Mouse (Mus musculus): Measurements from ENCODE around the gene Usp24.

Usp24 gene

DNA sequence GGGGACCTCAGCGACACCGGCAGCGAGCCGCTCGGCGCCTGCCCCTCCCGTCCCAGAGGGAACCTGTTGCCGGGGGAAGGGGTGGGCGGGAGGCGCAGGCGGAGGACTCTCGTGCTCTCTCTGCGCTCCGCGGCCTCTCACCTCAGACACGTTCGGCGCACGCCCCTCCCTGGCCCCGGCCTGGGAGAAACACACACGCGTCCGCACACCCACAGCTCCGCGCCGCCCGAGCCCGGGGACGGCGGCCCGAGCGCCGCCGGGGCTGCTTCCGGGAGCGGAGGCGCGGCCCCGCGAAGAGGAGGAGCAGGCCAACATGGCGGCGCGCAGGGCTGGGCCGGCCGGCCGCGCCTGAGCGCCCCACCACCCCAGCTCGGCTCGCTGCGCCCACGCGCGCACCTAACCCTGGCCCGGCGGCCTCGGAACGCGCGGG lies at the start of gene Usp24:
Gene Usp24, plus strand, starts transcription at position 293 of the 430 bp plus-strand sequence.
- H3K36me3 ChIP-seq (ENCODE audit: control insufficient read depth, insufficient read depth, low read length, poor library complexity, severe bottlenecking), result 0 out of 2 replicates have a peak, but pooled peaks cover 2% of the 10 kb centered on the region
- DNase-seq (ENCODE audit: low read depth, low spot score), result peak; percentile 79
- H3K27me3 ChIP-seq (ENCODE audit: control insufficient read depth, insufficient read depth, low read length, poor library complexity, severe bottlenecking), result no peaks in the 10 kb centered on the region

DNA sequence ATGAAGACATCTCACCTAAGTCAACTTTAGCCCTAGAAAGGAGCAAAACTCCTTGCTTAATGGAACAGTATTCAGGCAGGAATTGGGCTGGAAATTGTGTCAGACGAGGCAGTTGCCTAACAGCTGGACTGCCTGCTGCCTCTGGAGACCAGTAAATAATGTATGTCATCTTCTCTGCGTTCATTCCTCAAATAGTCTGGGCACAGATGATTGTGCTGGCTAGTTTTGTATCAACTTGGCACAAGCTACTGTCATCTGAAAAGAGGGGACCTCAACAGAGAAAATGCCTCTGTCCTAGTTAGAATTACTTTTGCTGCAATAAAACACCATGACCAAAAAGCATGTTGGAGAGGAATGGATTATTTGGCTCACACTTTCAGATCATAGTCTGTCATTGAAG lies 39.1 kb upstream of the Usp24 start:
- no peak for DNase-seq (ENCODE audit: low read depth, low spot score)
- Histone ChIP-seq H3K36me3 (ENCODE audit: control insufficient read depth, insufficient read depth, low read length, poor library complexity, severe bottlenecking) (no peaks in the 10 kb centered on the region), H3K27me3 (ENCODE audit: control insufficient read depth, insufficient read depth, low read length, poor library complexity, severe bottlenecking) (no peaks in the 10 kb centered on the region; the same call in 1 of the 2 replicates)

- no peaks in the 10 kb centered on the region for H3K36me3 ChIP-seq (ENCODE audit: control insufficient read depth, insufficient read depth, low read length, poor library complexity, severe bottlenecking)
- H3K27me3 ChIP-seq (ENCODE audit: control insufficient read depth, insufficient read depth, low read length, poor library complexity, severe bottlenecking), result no peaks in the 10 kb centered on the region; the same call in 1 of the 2 replicates
- DNase-seq (ENCODE audit: low read depth, low spot score), result peak; percentile 17
These were observed 36.8 kb upstream of the Usp24 start for GRCm38 (mm10) chr4:106279177-106279576.

GRCm38 (mm10) chr4:106281128-106281491 lies 34.9 kb upstream of the Usp24 start:
- no peak for DNase-seq (ENCODE audit: low read depth, low spot score)
- Histone ChIP-seq H3K36me3 (ENCODE audit: control insufficient read depth, insufficient read depth, low read length, poor library complexity, severe bottlenecking) (no peaks in the 10 kb centered on the region), H3K27me3 (ENCODE audit: control insufficient read depth, insufficient read depth, low read length, poor library complexity, severe bottlenecking) (no peaks in the 10 kb centered on the region; the same call in 1 of the 2 replicates)

DNA sequence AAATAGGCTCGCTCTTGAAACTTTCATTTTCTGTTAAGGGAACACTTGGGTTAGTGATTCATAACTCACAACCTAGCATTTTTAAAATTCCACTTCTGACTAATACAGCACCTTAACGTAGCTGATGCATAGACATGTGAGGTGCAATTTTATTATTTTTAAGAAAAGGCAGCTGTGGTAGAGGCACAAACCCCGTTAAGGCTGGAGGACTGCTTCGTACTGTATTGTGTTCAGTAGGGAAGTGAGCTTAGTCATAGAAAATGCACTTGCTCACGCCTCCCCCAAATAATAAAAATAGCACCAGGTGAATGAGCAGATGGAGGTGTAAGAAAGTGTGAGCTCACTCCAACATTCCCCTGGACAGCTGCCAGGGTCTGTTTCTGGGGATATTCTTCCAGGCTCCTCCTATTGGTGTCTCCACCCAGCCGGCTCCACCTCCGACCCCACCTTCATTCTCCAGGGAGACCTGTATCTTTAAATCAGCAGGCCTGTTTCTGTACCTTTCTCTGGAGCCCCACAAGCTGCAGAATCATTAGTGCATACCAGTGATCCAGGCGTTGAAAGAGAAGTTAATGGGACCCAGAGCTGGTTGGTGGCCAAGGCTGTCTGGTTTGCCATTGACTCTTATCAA lies 34.4 kb upstream of the Usp24 start:
- H3K27me3 ChIP-seq (ENCODE audit: control insufficient read depth, insufficient read depth, low read length, poor library complexity, severe bottlenecking), result no peaks in the 10 kb centered on the region; the same call in 1 of the 2 replicates
- no peaks in the 10 kb centered on the region for H3K36me3 ChIP-seq (ENCODE audit: control insufficient read depth, insufficient read depth, low read length, poor library complexity, severe bottlenecking)
- no peak for DNase-seq (ENCODE audit: low read depth, low spot score)

- Histone ChIP-seq H3K27me3 (ENCODE audit: control insufficient read depth, insufficient read depth, low read length, poor library complexity, severe bottlenecking) (no peaks in the 10 kb centered on the region; the same call in 1 of the 2 replicates), H3K36me3 (ENCODE audit: control insufficient read depth, insufficient read depth, low read length, poor library complexity, severe bottlenecking) (no peaks in the 10 kb centered on the region)
- no peak for DNase-seq (ENCODE audit: low read depth, low spot score)
These were observed 33.9 kb upstream of the Usp24 start for GRCm38 (mm10) chr4:106282123-106282510.

DNA sequence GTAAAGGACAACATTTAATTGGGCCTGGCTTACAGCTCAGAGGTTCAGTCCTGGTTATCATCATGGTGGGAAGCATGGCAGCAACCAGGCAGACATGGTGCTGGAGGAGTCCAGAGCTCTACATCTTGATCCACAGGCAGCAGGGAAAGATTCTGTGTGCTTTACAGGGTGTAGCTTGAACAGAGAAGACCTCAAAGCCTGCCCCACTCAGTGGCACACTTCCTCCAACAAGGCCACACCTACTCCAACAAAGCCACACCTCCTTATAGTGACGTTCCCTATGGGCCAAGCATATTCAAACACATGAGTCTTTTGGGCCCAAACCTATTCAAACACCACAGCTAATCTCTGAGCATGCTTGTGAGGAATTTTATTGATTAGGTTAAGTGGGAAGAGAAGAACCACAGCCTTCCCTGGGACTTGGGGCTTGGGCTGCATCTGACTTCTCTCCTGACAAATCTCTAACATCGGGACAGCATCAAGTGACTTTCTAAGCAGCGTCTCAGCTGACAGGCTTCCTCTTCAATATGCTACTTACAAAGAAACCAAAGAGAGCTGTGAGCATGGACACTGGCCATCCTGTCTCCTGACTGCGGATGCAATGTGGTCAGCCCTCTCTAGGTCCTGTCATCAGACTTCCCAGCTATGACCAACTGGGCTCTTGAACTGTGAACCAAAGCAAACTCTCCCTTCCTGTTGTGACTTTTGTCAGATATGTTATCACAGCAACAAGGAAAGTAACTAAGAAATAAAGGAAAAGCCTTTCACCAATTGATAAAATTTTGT lies 28.9 kb upstream of the Usp24 start:
- H3K36me3 ChIP-seq (ENCODE audit: control insufficient read depth, insufficient read depth, low read length, poor library complexity, severe bottlenecking), result no peaks in the 10 kb centered on the region
- no peaks in the 10 kb centered on the region for H3K27me3 ChIP-seq (ENCODE audit: control insufficient read depth, insufficient read depth, low read length, poor library complexity, severe bottlenecking)
- peak; percentile 26 for DNase-seq (ENCODE audit: low read depth, low spot score)

GRCm38 (mm10) chr4:106290201-106290600 lies 25.8 kb upstream of the Usp24 start:
- no peaks in the 10 kb centered on the region for H3K27me3 ChIP-seq (ENCODE audit: control insufficient read depth, insufficient read depth, low read length, poor library complexity, severe bottlenecking)
- DNase-seq (ENCODE audit: low read depth, low spot score), result no peak
- no peaks in the 10 kb centered on the region for H3K36me3 ChIP-seq (ENCODE audit: control insufficient read depth, insufficient read depth, low read length, poor library complexity, severe bottlenecking)

- Histone ChIP-seq H3K27me3 (ENCODE audit: control insufficient read depth, insufficient read depth, low read length, poor library complexity, severe bottlenecking) (no peaks in the 10 kb centered on the region), H3K36me3 (ENCODE audit: control insufficient read depth, insufficient read depth, low read length, poor library complexity, severe bottlenecking) (no peaks in the 10 kb centered on the region)
- no peak for DNase-seq (ENCODE audit: low read depth, low spot score)
These were observed 23.2 kb upstream of the Usp24 start for GRCm38 (mm10) chr4:106292823-106293222.

DNA sequence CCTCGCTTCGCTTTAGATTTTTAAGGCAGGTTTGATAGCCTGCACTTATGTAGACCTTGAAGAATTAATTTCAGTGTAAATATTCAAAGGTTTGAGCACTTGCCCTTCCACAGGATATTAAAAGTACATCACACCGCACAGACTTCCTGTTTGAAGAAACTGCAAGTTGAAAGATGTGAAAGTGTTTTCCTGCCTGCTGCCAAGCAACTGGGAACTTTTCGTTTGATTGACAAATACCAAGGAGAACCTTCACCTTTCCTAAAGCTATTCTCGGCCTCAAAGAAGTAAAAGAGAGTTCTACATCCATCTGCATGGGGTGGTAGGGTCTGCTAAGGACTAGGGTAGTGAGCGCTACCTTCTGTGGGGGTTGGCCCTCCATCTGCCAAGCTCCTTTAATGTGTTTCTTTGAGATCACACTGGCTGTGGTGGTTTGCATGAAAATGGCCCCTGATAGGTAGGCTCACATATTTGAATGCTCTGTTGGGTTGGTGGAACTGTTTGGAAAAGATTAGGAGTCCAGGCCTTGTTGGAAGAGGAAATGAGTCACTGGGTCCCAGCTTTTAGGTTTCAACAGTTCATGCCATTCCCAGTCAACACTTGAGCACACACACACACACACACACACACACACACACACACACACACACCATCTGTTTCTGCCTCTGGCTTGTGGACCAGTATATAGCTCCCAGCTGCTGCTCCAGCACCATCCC lies 22.5 kb upstream of the Usp24 start:
- Histone ChIP-seq H3K36me3 (ENCODE audit: control insufficient read depth, insufficient read depth, low read length, poor library complexity, severe bottlenecking) (no peaks in the 10 kb centered on the region), H3K27me3 (ENCODE audit: control insufficient read depth, insufficient read depth, low read length, poor library complexity, severe bottlenecking) (no peaks in the 10 kb centered on the region)
- no peak for DNase-seq (ENCODE audit: low read depth, low spot score)

- H3K36me3 ChIP-seq (ENCODE audit: control insufficient read depth, insufficient read depth, low read length, poor library complexity, severe bottlenecking), result no peaks in the 10 kb centered on the region
- H3K27me3 ChIP-seq (ENCODE audit: control insufficient read depth, insufficient read depth, low read length, poor library complexity, severe bottlenecking), result no peaks in the 10 kb centered on the region
- DNase-seq (ENCODE audit: low read depth, low spot score), result no peak
These were observed 20.3 kb upstream of the Usp24 start for GRCm38 (mm10) chr4:106295696-106296095.

DNA sequence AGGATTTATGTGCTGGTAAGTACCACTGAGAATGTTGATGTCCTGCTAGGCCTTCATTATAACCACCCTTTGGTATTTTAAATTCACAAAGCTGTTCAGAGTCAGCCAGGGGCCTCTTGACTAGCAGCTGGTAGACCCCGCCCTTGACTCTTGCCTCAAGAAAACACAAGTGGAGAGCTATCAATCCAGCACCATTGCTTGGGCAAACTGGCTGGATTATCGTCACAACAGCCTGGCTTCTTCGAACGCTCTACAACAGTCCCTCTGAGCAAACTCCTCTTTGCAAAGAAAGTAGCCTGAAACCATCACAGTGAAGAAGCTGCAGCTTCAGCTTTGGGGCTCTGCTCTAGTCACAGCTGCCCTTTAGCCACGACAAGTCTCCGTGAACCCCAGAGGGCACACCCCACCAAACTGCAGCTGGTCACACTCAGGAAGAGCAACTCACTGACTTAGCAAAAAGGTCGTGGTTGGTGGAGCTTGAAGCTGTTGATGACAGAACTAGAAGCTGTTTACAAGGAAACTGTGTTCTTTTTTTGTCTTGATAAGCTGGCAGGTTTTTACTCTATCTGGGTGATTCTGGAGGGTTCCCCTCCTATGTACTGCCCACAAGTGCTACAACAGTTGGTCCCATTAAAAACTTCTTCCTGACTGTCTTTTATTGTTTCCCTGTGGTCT lies 19.5 kb upstream of the Usp24 start:
- Histone ChIP-seq H3K27me3 (ENCODE audit: control insufficient read depth, insufficient read depth, low read length, poor library complexity, severe bottlenecking) (no peaks in the 10 kb centered on the region), H3K36me3 (ENCODE audit: control insufficient read depth, insufficient read depth, low read length, poor library complexity, severe bottlenecking) (no peaks in the 10 kb centered on the region)
- peak; percentile 51 for DNase-seq (ENCODE audit: low read depth, low spot score)

- no peak for DNase-seq (ENCODE audit: low read depth, low spot score)
- Histone ChIP-seq H3K36me3 (ENCODE audit: control insufficient read depth, insufficient read depth, low read length, poor library complexity, severe bottlenecking) (no peaks in the 10 kb centered on the region), H3K27me3 (ENCODE audit: control insufficient read depth, insufficient read depth, low read length, poor library complexity, severe bottlenecking) (no peaks in the 10 kb centered on the region)
These were observed 14.7 kb upstream of the Usp24 start for GRCm38 (mm10) chr4:106301346-106301745.

DNA sequence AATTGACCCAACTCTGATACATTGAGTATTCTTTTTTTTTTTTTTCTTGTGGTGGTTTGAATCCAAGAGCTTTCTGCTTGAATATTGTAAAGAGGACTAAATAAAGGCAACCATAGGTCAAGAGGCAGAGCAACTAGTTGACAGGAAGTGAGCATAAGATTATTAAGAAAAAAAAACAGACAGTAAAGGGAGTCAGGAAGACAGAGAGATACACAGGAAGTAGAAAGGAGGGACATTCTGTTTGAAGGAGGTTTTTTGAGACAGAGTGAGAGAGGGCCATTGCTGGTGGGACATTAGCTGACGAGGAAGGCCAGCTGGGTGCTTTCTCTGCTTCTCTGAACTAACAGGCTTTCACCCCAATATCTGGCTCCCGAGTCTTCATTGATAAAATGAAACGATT lies 7.9 kb upstream of the Usp24 start:
- Histone ChIP-seq H3K27me3 (ENCODE audit: control insufficient read depth, insufficient read depth, low read length, poor library complexity, severe bottlenecking) (no peaks in the 10 kb centered on the region), H3K36me3 (ENCODE audit: control insufficient read depth, insufficient read depth, low read length, poor library complexity, severe bottlenecking) (no peaks in the 10 kb centered on the region)
- no peak for DNase-seq (ENCODE audit: low read depth, low spot score)

All from splenic B cell, adult 2 months (primary cell).